Mouse (Mus musculus) kidney, adult 2 months (tissue): ENCODE data around the gene Ndufs7. TPM values are rescaled to one million over a fixed set of nuclear protein-coding genes. Genes with fewer than 3 reads are reported as not detected.
"Not testable (repeated sequence)": the region's sequence is repeated elsewhere in the genome, so short reads cannot be mapped to it uniquely, and the experiment has no call there.

Experiments used
- DNase-seq: peaks from one replicate; pipeline ENCODE4 v3.0.0; 2021
- H3K27ac ChIP-seq: fragments of 200-500 bp; 2 replicates; pipeline ENCODE4 v1.5.1; 2012; ENCODE audit warnings: low read depth, low read length, control low read depth, inconsistent platforms; ENCODE audit not compliant: insufficient read depth
- H3K27me3 ChIP-seq: fragments of 200-500 bp; replicated peaks from 2 replicates; pipeline ENCODE4 v1.6.1; 2012; ENCODE audit warnings: mild to moderate bottlenecking, moderate library complexity, low read length, inconsistent platforms; ENCODE audit not compliant: control insufficient read depth, insufficient read depth
- H3K36me3 ChIP-seq: fragments of 200-500 bp; 2 replicates; pipeline ENCODE4 v1.6.1; 2012; ENCODE audit warnings: mild to moderate bottlenecking, moderate library complexity, low read length, inconsistent platforms; ENCODE audit not compliant: control insufficient read depth, insufficient read depth
- H3K4me1 ChIP-seq: fragments of 200-500 bp; 2 replicates; pipeline ENCODE4 v1.6.1; 2011; ENCODE audit warnings: low read length; ENCODE audit not compliant: control insufficient read depth, insufficient read depth
- H3K4me3 ChIP-seq: fragments of 200-500 bp; 2 replicates; pipeline ENCODE4 v1.5.1; 2011; ENCODE audit warnings: mild to moderate bottlenecking, low read depth, low read length, control low read depth; ENCODE audit not compliant: insufficient read depth
- CTCF ChIP-seq: fragments of 200-500 bp; conservative IDR thresholded peaks from 2 replicates; pipeline ENCODE4 v1.5.1; 2011; ENCODE audit warnings: low read depth, mild to moderate bottlenecking, control low read depth, low read length, moderate library complexity, mixed read lengths; ENCODE audit not compliant: insufficient read depth, insufficient read length
- POLR2A ChIP-seq: fragments of 200-500 bp; IDR thresholded peaks from one replicate; pipeline ENCODE4 v1.6.1; 2011; ENCODE audit warnings: low read depth, low read length, control low read depth
- WGBS: fragments of 180-500 bp; shearing (Covaris S2); methylation state at CpG from one replicate; pipeline ENCODE4 v1.1.7; 2018; 5-methylcytosine and 5-hydroxymethylcytosine counted together
- polyA plus RNA-seq: library from polyadenylated mRNA; depleted of rRNA; stranded (reverse); fragments of >200 nt; gene quantifications from 2 replicates; pipeline ENCODE4 v1.2.3, GENCODE M21; 2012; rRNA removed

The Ndufs7 gene
- 1,001 and 1,041 TPM in 2 replicates for polyA plus RNA-seq

- no peaks in the 10 kb centered on the region for H3K27me3 ChIP-seq
- H3K4me3 ChIP-seq: peak within 1 kb of the TSS; percentile 82
- H3K36me3 ChIP-seq: no peaks in the 10 kb centered on the region; the same call in 1 of the 2 replicates
- WGBS: under 1% methylated on average over 53 of the region's 53 CpGs
- DNase-seq: peak; percentile 98
- peak within 1 kb of the TSS; percentile 97 for H3K27ac ChIP-seq
- H3K4me1 ChIP-seq: peaks cover 12% of the 10 kb centered on the region; the same call in 1 of the 2 replicates
- TF ChIP-seq POLR2A: peak; percentile 92
- TF ChIP-seq CTCF: no peak
Observed at GRCm38 (mm10) chr10:80248971-80249640, at the start of gene Ndufs7. TSS of gene Ndufs7 (plus strand) at chr10:80249121.

GRCm38 (mm10) chr10:80199440-80200008 lies 49.4 kb upstream of the Ndufs7 start:
- Histone ChIP-seq H3K36me3 (no peaks in the 10 kb centered on the region), H3K27ac (no peak overlapping the region), H3K27me3 (no peaks in the 10 kb centered on the region), H3K4me3 (no peak overlapping the region), H3K4me1 (no peaks in the 10 kb centered on the region)
- DNase-seq: peak; percentile 94
- TF ChIP-seq CTCF (peak; percentile 91), POLR2A (no peak)
- 52% methylated on average over 3 of the region's 3 CpGs for WGBS

- H3K4me1 ChIP-seq: no peaks in the 10 kb centered on the region
- TF ChIP-seq CTCF: no peak
- TF ChIP-seq POLR2A: no peak
- 87% methylated on average over 6 of the region's 6 CpGs for WGBS
Observed at GRCm38 (mm10) chr10:80200485-80200884, 48.4 kb upstream of the Ndufs7 start.

GRCm38 (mm10) chr10:80204055-80204454 lies 44.9 kb upstream of the Ndufs7 start:
- no peaks in the 10 kb centered on the region for H3K27me3 ChIP-seq
- no peaks in the 10 kb centered on the region for H3K36me3 ChIP-seq
- DNase-seq: no peak
- no peak overlapping the region for H3K4me3 ChIP-seq
- no peak overlapping the region for H3K27ac ChIP-seq
- 47% methylated on average over 7 of the region's 7 CpGs for WGBS
- no peak for TF ChIP-seq POLR2A
- no peak for TF ChIP-seq CTCF
- no peaks in the 10 kb centered on the region for H3K4me1 ChIP-seq

More at GRCm38 (mm10) chr10:80200485-80200884, 48.4 kb upstream of the Ndufs7 start:
- Histone ChIP-seq H3K36me3 (no peaks in the 10 kb centered on the region), H3K27ac (no peak overlapping the region), H3K4me3 (no peak overlapping the region), H3K27me3 (no peaks in the 10 kb centered on the region)
- DNase-seq: no peak

- DNase-seq: no peak
- no peaks in the 10 kb centered on the region for H3K27me3 ChIP-seq
- WGBS: 91% methylated on average over 1 of the region's 1 CpGs
Observed at GRCm38 (mm10) chr10:80207201-80207600, 41.7 kb upstream of the Ndufs7 start.

GRCm38 (mm10) chr10:80207676-80208075 lies 41.2 kb upstream of the Ndufs7 start:
- no peak for TF ChIP-seq CTCF
- no peak for TF ChIP-seq POLR2A
- H3K4me1 ChIP-seq: no peaks in the 10 kb centered on the region
- 85% methylated on average over 10 of the region's 10 CpGs for WGBS

More at GRCm38 (mm10) chr10:80207201-80207600, 41.7 kb upstream of the Ndufs7 start:
- Histone ChIP-seq H3K4me1 (no peaks in the 10 kb centered on the region), H3K27ac (no peak overlapping the region), H3K4me3 (no peak overlapping the region), H3K36me3 (no peaks in the 10 kb centered on the region)
- TF ChIP-seq POLR2A: no peak
- no peak for TF ChIP-seq CTCF

GRCm38 (mm10) chr10:80208248-80208647 lies 40.7 kb upstream of the Ndufs7 start:
- no peak overlapping the region for H3K4me3 ChIP-seq
- TF ChIP-seq CTCF (no peak), POLR2A (no peak)
- H3K36me3 ChIP-seq: no peaks in the 10 kb centered on the region
- H3K27me3 ChIP-seq: no peaks in the 10 kb centered on the region
- H3K27ac ChIP-seq: no peak overlapping the region
- no peak for DNase-seq
- H3K4me1 ChIP-seq: no peaks in the 10 kb centered on the region
- WGBS: 90% methylated on average over 4 of the region's 4 CpGs

More at GRCm38 (mm10) chr10:80207676-80208075, 41.2 kb upstream of the Ndufs7 start:
- no peak overlapping the region for H3K4me3 ChIP-seq
- DNase-seq: no peak
- H3K27me3 ChIP-seq: no peaks in the 10 kb centered on the region
- H3K36me3 ChIP-seq: no peaks in the 10 kb centered on the region
- H3K27ac ChIP-seq: no peak overlapping the region

GRCm38 (mm10) chr10:80208841-80209371 lies 40.0 kb upstream of the Ndufs7 start:
- Histone ChIP-seq H3K4me3 (no peak overlapping the region), H3K27me3 (no peaks in the 10 kb centered on the region), H3K36me3 (no peaks in the 10 kb centered on the region), H3K4me1 (no peaks in the 10 kb centered on the region), H3K27ac (no peak overlapping the region)
- TF ChIP-seq POLR2A (no peak), CTCF (no peak)
- 33% methylated on average over 24 of the region's 24 CpGs for WGBS
- peak; percentile 14 for DNase-seq

- not testable (repeated sequence) for H3K27me3 ChIP-seq, H3K4me1 ChIP-seq, H3K27ac ChIP-seq, H3K4me3 ChIP-seq, DNase-seq, H3K36me3 ChIP-seq
- whole genome bisulfite sequencing: 68% methylated on average over 7 of the region's 7 CpGs
Observed at GRCm38 (mm10) chr10:80211547-80212103, 37.3 kb upstream of the Ndufs7 start.
